Mouse (Mus musculus) erythroblast, embryonic 14.5 days (primary cell): ENCODE results near the gene Wap.

ENCODE experiments used
- GATA1 ChIP-seq: IDR thresholded peaks from 2 replicates; pipeline ENCODE4 v1.6.1; 2012; ENCODE audit warnings: low read length, inconsistent platforms, mixed read lengths
- TAL1 ChIP-seq: IDR thresholded peaks from 3 replicates; pipeline ENCODE4 v1.6.1; 2012; ENCODE audit warnings: low read length, inconsistent platforms, mixed read lengths

- no peak for TF ChIP-seq GATA1
- no peak for TF ChIP-seq TAL1
These were observed 9.6 kb upstream of the Wap start for GRCm38 (mm10) chr11:6647831-6648724.
